Mouse (Mus musculus) heart, embryonic 10.5 days (tissue): Measurements from ENCODE around the gene Ube2f. TPM values are rescaled to one million over a fixed set of nuclear protein-coding genes. Genes with fewer than 3 reads are reported as not detected.

Source experiments
- DNase-seq: peaks from one replicate; pipeline ENCODE4 v3.0.0-alpha.2; 2017; ENCODE audit warnings: low spot score
- H3K27ac ChIP-seq: fragments of 300-500 bp; sonication (generic); 2 replicates; pipeline ENCODE4 v1.5.1; 2016; ENCODE audit warnings: mild to moderate bottlenecking
- H3K27me3 ChIP-seq: fragments of 300-500 bp; sonication (generic); 2 replicates; pipeline ENCODE4 v1.6.1; 2016; ENCODE audit warnings: mild to moderate bottlenecking; ENCODE audit not compliant: poor library complexity, insufficient read depth, severe bottlenecking
- H3K36me3 ChIP-seq: fragments of 300-500 bp; sonication (generic); 2 replicates; pipeline ENCODE4 v1.6.1; 2016; ENCODE audit warnings: mild to moderate bottlenecking, moderate library complexity
- H3K4me1 ChIP-seq: fragments of 300-500 bp; sonication (generic); 2 replicates; pipeline ENCODE4 v1.6.1; 2016; ENCODE audit warnings: mild to moderate bottlenecking
- H3K4me3 ChIP-seq: fragments of 300-500 bp; sonication (generic); 2 replicates; pipeline ENCODE4 v1.5.1; 2016; ENCODE audit warnings: mild to moderate bottlenecking, moderate library complexity
- H3K9me3 ChIP-seq: fragments of 300-500 bp; sonication (generic); 2 replicates; pipeline ENCODE4 v1.6.1; 2016; ENCODE audit warnings: mild to moderate bottlenecking, moderate library complexity
- WGBS: fragments of 180-500 bp; shearing (Covaris S2); methylation state at CpG from one replicate; pipeline ENCODE4 v1.1.7; 2016; 5-methylcytosine and 5-hydroxymethylcytosine counted together
- polyA plus RNA-seq: library from polyadenylated mRNA; unstranded; fragments of >200 nt; fragmentation: Nextera tagmentation; extraction: Ambion mirVana; gene quantifications from 2 replicates; pipeline ENCODE4 v1.2.1, GENCODE M21; 2016

The Ube2f gene
- polyA plus RNA-seq, 1 experiment from 2014 or later: 82.8 TPM

DNA sequence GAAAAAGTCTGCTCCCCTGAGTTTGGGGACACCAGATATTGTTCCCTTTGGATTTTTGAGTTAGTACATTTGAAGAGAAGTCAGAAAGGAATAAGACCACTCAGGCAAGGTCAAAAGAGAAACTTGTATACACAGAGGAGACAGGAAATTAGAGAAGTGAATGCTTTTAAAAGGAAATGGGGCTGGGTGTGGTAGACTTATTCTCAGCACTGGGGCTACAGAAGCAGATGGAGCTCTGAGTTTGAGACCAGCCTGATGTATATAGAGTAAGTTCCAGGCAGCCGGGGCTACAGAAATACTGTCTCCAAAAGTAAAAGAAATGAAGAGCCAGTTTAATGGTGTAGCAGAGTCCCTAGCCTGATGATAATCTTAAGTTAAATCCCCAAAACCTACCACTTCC is 32.5 kb downstream of the Ube2f start:
- Histone ChIP-seq H3K36me3 (peaks cover 88% of the 10 kb centered on the region), H3K27ac (no peak overlapping the region), H3K27me3 (no peaks in the 10 kb centered on the region), H3K4me1 (no peaks in the 10 kb centered on the region), H3K4me3 (no peak overlapping the region), H3K9me3 (no peaks in the 10 kb centered on the region)
- 83% methylated on average over 1 of the region's 1 CpGs for WGBS
- DNase-seq: no peak

DNA sequence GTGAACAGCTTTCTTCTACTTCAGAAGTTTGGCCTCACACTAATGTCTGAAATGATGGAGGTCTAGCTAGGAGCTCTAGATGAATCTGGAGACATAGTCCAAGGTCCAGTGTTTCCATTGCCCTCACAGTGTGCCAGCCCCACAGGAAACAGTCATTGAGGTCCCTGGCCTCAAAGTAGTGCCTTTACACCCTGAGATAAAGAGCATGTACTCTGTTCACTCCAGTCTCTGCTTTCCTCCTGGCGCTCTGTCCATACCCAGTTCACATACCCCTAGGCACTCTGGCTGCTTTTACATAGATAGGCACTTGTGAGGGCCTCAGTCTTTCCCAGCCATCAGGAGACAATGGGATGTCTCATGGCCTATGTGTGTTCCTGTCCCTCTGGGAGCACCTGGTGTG is 39.3 kb downstream of the Ube2f start:
- Histone ChIP-seq H3K9me3 (no peaks in the 10 kb centered on the region), H3K27me3 (no peaks in the 10 kb centered on the region), H3K4me3 (no peak overlapping the region), H3K4me1 (no peaks in the 10 kb centered on the region), H3K27ac (no peak overlapping the region), H3K36me3 (peaks cover 60% of the 10 kb centered on the region)
- WGBS: 85% methylated on average over 1 of the region's 1 CpGs
- no peak for DNase-seq

DNA sequence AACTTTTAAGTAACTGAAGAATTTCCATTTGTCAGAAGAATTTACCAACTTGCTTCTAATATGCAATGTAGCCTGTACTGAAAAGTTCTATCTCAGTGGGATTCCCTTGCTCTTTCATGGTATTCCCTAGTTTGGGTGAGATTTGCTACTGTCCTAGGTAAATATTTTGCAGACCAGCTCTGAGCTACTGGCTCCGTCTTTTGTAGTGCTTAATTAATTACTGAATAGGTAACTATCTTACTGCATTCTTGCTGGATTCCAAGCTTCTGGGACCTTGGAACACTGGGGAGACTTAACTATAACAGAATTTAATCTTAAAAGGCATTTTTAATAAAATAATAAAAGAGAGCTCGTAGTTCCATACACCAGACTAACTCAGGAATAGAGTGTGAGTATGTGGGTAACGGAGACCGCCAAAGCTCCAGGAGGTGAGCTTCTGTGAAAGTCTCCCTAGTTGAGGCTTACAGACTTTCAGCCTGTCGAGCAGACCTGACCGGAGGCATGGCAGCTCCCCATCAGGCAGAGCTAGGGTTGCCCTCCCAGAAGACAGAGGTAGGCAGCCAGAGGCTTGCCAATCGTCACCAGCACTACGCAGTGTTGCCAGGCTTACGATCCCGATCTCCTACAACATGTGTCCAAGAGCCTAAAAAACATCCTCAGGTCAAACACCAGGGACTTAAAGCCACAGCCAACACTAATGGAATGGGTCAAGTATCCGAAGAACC is 42.2 kb downstream of the Ube2f start:
- WGBS: 93% methylated on average over 11 of the region's 11 CpGs
- Histone ChIP-seq H3K4me3 (no peak overlapping the region), H3K27me3 (no peaks in the 10 kb centered on the region), H3K4me1 (no peaks in the 10 kb centered on the region), H3K36me3 (peaks cover 40% of the 10 kb centered on the region), H3K9me3 (no peaks in the 10 kb centered on the region), H3K27ac (no peak overlapping the region)
- DNase-seq: no peak

DNA sequence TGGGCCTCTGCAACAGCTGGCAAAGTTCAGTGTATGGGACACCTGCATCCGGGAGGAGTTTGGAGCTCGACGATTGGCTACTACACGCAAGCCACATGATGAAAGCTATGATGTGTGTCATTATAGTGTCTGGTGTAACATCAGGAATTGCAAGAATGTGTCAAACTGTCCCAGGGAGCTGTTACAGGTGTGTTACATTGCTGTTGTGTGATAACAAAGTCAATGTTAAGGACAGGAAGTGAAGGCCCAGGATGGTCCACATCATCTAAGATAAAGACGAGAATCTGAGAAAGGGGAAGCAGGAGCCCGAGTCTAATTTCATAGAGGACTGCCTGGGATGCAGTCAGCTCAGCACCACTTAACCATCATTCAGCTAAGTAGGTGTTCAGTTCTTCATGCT is 45.4 kb downstream of the Ube2f start:
- no peak for DNase-seq

DNA sequence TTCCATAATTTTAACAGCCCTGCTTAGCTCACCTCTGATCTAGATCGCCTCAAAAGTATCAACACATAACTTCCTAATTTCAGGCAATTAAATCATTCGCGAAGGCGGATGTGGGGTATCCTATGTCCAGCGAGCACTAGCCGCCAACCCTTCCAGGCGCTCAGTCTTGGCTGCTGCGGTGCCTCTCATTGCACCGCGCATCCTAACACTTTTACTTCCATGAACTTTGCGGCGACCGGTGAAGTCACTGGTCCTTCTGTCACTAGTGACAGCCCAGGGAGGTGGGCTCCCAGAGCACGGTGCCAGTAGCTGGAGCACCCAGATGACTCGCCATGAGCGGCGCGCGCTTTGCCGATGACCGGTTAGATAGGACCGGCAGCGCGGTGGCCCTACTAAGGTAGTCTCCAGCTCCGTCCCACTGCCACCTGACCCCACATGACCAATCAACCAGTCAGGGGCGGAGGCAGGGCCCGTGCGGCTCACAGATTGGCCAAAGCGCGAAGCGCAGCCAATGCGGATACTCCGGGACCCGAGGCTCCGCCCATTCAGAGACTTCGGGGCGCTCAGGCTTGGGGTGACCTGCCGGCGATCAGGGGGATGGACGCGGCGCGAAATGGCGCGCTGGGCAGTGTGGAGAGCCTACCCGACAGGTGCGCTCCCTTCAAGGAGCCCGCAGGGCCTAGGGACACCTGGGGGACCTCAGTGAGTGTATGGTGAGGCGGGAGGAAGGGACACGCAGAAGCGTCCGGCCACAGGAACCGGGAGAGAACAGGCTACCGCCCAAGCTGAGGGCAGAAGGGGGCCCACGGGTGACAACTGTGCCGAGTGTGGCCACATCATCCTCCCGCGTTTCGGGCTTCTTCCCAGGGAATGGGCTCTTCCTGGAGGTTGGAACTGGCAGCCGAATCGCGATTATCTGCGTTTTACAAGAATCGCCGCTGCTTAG is 48.0 kb downstream of the Ube2f start, which contains the start of gene Scly:
Gene Scly, plus strand, starts transcription at position 540 of the 946 bp plus-strand sequence.
- H3K9me3 ChIP-seq: no peaks in the 10 kb centered on the region
- no peaks in the 10 kb centered on the region for H3K27me3 ChIP-seq
- under 1% methylated on average over 61 of the region's 65 CpGs for WGBS
- peak within 1 kb of the TSS; percentile 90 for H3K4me3 ChIP-seq
- H3K36me3 ChIP-seq: peaks cover 17% of the 10 kb centered on the region
- H3K27ac ChIP-seq: peak within 1 kb of the TSS; percentile 90
- H3K4me1 ChIP-seq: peaks cover 19% of the 10 kb centered on the region
- DNase-seq: peak; percentile 98

More for the DNA sequence above, 45.4 kb downstream of the Ube2f start:
- H3K4me1 ChIP-seq: peaks cover 15% of the 10 kb centered on the region
- H3K9me3 ChIP-seq: no peaks in the 10 kb centered on the region
- no peaks in the 10 kb centered on the region for H3K27me3 ChIP-seq
- peaks cover 17% of the 10 kb centered on the region for H3K36me3 ChIP-seq
- no peak overlapping the region for H3K4me3 ChIP-seq
- H3K27ac ChIP-seq: no peak overlapping the region
- WGBS: 89% methylated on average over 6 of the region's 6 CpGs

DNA sequence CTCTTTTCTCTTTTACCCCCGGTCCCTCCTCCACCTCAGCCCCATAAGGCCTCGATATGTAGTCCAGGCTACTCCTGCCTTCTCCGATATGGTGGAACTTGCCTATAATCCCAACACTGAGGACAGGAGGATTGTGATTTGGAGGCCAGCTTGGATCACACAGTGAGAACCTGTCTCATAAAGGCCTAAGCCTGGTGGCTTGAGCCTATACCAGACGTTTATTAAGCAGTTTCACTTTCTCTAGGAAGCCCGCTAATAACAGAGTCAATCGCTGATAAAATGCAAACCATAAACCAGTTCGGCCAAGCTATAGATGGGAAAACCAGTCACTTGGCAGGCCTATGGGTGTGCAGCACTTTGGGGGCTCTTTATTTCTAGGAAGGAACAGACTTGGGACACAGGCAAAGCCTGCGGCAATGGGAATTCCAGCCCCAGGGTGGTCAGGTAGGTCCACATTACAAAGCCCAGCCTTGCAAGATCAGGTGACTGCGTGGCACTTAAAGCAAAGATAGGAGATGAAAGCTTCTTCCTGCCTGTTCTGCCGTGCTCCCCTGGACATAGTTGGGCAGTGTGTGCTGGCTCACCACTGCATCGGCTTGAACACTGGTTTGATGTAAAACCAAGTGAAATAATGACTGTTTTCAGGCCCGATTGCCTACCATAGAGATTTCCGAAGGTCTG is 49.1 kb downstream of the Ube2f start:
- H3K27me3 ChIP-seq: no peaks in the 10 kb centered on the region
- peaks cover 19% of the 10 kb centered on the region for H3K4me1 ChIP-seq
- 74% methylated on average over 13 of the region's 13 CpGs for WGBS
- peak overlapping the region; percentile 90 for H3K4me3 ChIP-seq
- peaks cover 20% of the 10 kb centered on the region for H3K36me3 ChIP-seq
- DNase-seq: no peak
- no peaks in the 10 kb centered on the region for H3K9me3 ChIP-seq
- peak overlapping the region; percentile 90; the same call in 1 of the 2 replicates for H3K27ac ChIP-seq

DNA sequence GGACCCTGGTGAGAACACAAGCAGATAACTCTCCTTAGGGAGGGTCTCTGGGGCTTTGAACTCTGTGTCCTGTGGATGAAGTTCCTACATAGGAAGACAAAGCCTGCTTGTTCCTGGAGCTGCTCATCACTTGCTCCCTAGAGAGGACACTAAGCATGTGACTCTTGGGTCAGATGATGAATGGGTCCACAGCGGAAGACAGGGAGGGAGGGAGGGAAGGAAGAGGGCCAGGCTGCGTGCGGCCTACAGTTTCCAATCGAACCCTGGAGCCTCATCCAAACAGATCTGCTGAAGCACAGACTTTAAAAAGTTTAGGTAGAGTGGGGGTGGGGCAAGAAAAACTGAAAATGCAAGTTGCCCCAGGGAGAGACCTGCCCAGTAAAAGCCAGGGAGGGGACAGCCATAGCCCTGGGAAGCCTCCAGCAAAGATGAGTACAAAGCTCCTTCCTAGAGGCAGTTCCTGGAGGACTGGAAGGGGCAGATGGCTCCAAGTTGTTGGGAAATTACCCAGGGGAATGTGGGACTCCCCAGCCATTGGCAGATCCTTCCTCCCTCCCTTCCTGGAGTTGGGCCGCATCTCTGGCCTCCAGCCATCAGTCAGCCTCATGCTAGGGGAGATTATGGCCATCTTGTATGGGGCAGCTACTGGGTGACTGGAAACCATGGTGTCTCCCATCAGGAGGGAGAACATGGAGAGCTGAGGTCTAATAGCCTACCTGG is 49.8 kb downstream of the Ube2f start:
- 81% methylated on average over 5 of the region's 5 CpGs for WGBS

DNA sequence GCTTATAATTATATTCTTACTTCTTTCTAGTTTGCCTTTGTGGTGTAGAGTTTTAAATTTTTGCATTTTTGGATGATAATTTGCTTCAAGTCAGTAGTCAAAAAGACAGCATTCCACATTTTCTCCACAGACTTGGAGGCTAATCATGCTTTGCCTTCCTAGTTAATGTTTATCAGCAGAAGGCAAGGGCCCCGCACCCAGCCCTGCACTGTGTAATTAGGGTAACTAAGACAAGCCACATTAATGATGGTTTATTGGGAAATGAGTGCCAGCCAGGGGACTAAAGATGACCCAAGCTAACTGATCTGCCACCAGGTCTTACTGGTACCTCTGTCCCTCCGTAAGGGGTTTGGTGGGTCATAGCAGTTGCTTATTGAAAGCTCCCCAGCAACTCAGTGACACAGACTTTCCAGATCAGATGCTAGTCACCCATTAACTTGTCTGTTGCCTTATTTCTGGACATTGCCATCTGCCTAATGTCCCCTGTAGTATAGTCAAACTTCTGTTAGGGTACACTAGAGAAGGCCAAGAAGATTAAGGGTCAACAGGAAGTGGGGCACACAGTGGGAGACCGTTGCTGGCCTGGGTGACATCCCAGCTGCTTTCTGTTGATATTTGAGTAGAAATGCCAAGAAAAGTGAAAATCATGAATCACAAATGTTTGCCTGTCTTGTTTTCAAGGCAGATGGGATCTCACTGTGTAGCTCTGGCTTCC is 51.3 kb downstream of the Ube2f start:
- H3K4me1 ChIP-seq: peaks cover 19% of the 10 kb centered on the region
- H3K27me3 ChIP-seq: no peaks in the 10 kb centered on the region
- no peaks in the 10 kb centered on the region for H3K9me3 ChIP-seq
- no peak for DNase-seq
- H3K4me3 ChIP-seq: no peak overlapping the region
- no peak overlapping the region for H3K27ac ChIP-seq
- WGBS: 81% methylated on average over 3 of the region's 3 CpGs
- H3K36me3 ChIP-seq: peaks cover 29% of the 10 kb centered on the region

More for the DNA sequence above, 49.8 kb downstream of the Ube2f start:
- Histone ChIP-seq H3K4me3 (no peak overlapping the region), H3K4me1 (peaks cover 19% of the 10 kb centered on the region), H3K27me3 (no peaks in the 10 kb centered on the region), H3K27ac (no peak overlapping the region), H3K36me3 (peaks cover 20% of the 10 kb centered on the region), H3K9me3 (no peaks in the 10 kb centered on the region)
- DNase-seq: no peak

DNA sequence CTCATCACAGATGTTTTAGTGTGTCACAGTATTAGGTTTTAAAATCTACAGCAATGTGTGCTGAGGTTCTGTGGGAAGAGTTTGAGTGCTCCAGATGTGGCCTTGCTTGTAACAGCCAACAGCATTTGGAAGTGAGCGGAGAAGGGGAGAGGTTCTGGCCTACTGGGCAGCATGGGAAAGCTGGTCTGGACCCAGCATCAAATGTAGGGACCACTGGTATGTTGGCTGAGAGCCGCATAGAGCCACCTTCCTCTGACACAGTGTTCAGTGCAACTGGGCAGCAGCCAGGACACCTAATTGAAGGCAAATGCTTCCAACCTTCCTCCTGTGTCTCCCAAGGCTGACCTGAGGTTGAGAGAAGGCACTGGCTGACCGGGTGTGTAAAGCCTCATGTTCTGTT is 51.9 kb downstream of the Ube2f start:
- no peaks in the 10 kb centered on the region for H3K9me3 ChIP-seq
- peaks cover 34% of the 10 kb centered on the region for H3K36me3 ChIP-seq
- WGBS: 83% methylated on average over 3 of the region's 3 CpGs
- no peak overlapping the region for H3K4me3 ChIP-seq
- H3K27ac ChIP-seq: no peak overlapping the region
- no peak for DNase-seq
- no peaks in the 10 kb centered on the region for H3K27me3 ChIP-seq
- peaks cover 19% of the 10 kb centered on the region for H3K4me1 ChIP-seq

DNA sequence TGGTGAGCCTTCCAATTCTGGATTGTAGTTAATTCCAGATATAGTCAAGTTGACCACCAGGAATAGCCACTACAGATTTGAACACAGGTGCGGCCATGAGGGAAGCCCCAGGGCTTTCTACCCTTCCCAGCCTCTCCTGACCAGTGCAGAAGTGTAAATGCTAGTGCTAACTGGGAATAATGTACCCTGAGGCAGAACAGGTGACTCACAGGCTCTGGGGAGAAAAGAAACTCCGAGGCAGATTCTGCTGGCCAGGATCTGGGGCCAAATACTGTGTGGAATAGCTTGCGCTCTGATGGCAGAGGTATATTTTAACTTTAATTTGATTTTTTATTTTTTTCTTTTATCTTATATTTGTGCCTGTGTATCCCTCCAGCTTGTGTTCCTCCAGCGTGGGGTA is 54.5 kb downstream of the Ube2f start:
- no peak for DNase-seq
- Histone ChIP-seq H3K4me1 (peaks cover 8% of the 10 kb centered on the region; the same call in 1 of the 2 replicates), H3K4me3 (no peak overlapping the region), H3K27me3 (no peaks in the 10 kb centered on the region), H3K36me3 (peaks cover 58% of the 10 kb centered on the region), H3K9me3 (no peaks in the 10 kb centered on the region), H3K27ac (no peak overlapping the region)
- WGBS: 90% methylated on average over 4 of the region's 4 CpGs

DNA sequence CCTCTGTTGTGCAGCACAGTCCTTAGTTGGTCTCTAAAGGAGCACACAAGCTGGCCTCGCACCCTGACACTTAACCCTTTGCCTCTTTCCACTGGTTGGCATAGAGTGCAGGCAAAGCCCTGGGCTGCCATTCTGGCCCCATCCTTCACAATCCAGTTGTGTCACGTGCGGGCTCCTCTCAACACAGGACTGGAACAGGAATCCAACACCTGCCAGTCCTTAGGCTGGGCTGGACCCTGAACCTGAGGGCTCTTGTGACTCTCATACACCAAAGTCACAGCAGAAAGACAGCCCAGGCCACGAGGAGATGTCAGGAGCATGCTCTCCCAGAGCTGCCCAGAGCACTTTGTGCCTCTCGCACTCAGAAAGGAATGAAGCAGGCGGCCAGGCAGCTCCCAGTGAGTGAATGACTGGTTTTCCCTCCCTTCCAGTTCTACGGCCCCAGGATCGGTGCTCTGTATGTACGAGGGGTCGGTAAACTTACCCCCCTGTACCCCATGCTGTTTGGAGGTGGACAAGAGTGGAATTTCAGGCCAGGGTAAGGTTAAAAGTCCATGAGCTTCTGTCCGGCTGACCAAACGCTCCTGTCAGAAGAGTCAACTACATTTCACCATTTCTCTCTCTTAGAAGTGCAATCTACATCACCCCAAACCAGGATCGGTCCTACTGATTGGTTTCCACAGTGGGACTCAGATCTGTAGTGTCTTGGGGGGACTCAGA is 59.4 kb downstream of the Ube2f start:
- Histone ChIP-seq H3K9me3 (no peaks in the 10 kb centered on the region), H3K4me1 (peaks cover 13% of the 10 kb centered on the region; the same call in 1 of the 2 replicates), H3K4me3 (no peak overlapping the region), H3K36me3 (peaks cover 75% of the 10 kb centered on the region), H3K27me3 (no peaks in the 10 kb centered on the region), H3K27ac (no peak overlapping the region)
- 92% methylated on average over 13 of the region's 13 CpGs for WGBS
- no peak for DNase-seq
